Mouse (Mus musculus) erythroblast, embryonic 14.5 days (primary cell): ENCODE measurements at regions not wholly inside any gene's neighbourhood (a gene's known extent, or its start where the extent isn't known, plus 50 kb on each side); places are given as distances from the start of the nearest gene placed in this dataset.

ENCODE experiments used
- GATA1 ChIP-seq: IDR thresholded peaks from 2 replicates; pipeline ENCODE4 v1.6.1; 2012; ENCODE audit warnings: low read length, inconsistent platforms, mixed read lengths
- TAL1 ChIP-seq: IDR thresholded peaks from 3 replicates; pipeline ENCODE4 v1.6.1; 2012; ENCODE audit warnings: low read length, inconsistent platforms, mixed read lengths

- TF ChIP-seq TAL1 (no peak), GATA1 (no peak)
Observed at GRCm38 (mm10) chr15:62189565-62190181, 1266.9 kb upstream of the A1bg start.
